Mouse (Mus musculus) kidney, embryonic 14.5 days (tissue): ENCODE data around the gene Vmn2r23. TPM values are rescaled to one million over a fixed set of nuclear protein-coding genes. Genes with fewer than 3 reads are reported as not detected.
"Not testable (repeated sequence)": the region's sequence is repeated elsewhere in the genome, so short reads cannot be mapped to it uniquely, and the experiment has no call there.

Source experiments
- ATAC-seq: fragments of 200-750 bp; cut with Nextera tagmentation; 2 replicates; pipeline ENCODE4 v1.8.0; 2017; ENCODE audit warnings: moderate number of reproducible peaks, mild to moderate bottlenecking, moderate TSS enrichment, moderate library complexity; ENCODE audit not compliant: low FRiP score, low TSS enrichment
- H3K27ac ChIP-seq: fragments of 300-500 bp; sonication (generic); 2 replicates; pipeline ENCODE4 v1.5.1; 2014; ENCODE audit warnings: low read depth, mild to moderate bottlenecking, low read length, moderate library complexity, mixed read lengths
- H3K27me3 ChIP-seq: fragments of 300-500 bp; sonication (generic); 2 replicates; pipeline ENCODE4 v1.6.1; 2014; ENCODE audit warnings: mild to moderate bottlenecking, low read length; ENCODE audit not compliant: control insufficient read depth, insufficient read depth
- H3K36me3 ChIP-seq: fragments of 300-500 bp; sonication (generic); 2 replicates; pipeline ENCODE4 v1.6.1; 2014; ENCODE audit warnings: low read length, mixed read lengths; ENCODE audit not compliant: control insufficient read depth, insufficient read depth
- H3K4me1 ChIP-seq: fragments of 300-500 bp; sonication (generic); 2 replicates; pipeline ENCODE4 v1.6.1; 2014; ENCODE audit warnings: low read length, mixed read lengths; ENCODE audit not compliant: control insufficient read depth, insufficient read depth
- H3K4me2 ChIP-seq: fragments of 300-500 bp; sonication (generic); replicated peaks from 2 replicates; pipeline ENCODE4 v1.6.1; 2014; ENCODE audit warnings: low read depth, mild to moderate bottlenecking, low read length
- H3K4me3 ChIP-seq: fragments of 300-500 bp; sonication (generic); 2 replicates; pipeline ENCODE4 v1.5.1; 2014; ENCODE audit warnings: mild to moderate bottlenecking, low read length
- H3K9ac ChIP-seq: fragments of 300-500 bp; sonication (generic); 2 replicates; pipeline ENCODE4 v1.6.1; 2014; ENCODE audit warnings: low read depth, mild to moderate bottlenecking, low read length, moderate library complexity
- H3K9me3 ChIP-seq: fragments of 300-500 bp; sonication (generic); 2 replicates; pipeline ENCODE4 v1.6.1; 2016; ENCODE audit warnings: low read length; ENCODE audit not compliant: control insufficient read depth
- WGBS: fragments of 180-500 bp; shearing (Covaris S2); extraction: QIAGEN DNeasy Blood & Tissue Kit; methylation state at CpG from one replicate; pipeline ENCODE4 v1.1.7; 2014; 5-methylcytosine and 5-hydroxymethylcytosine counted together
- polyA plus RNA-seq: library from polyadenylated mRNA; unstranded; fragments of >200 nt; fragmentation: Nextera tagmentation; extraction: Ambion mirVana; gene quantifications from 2 replicates; pipeline ENCODE4 v1.2.1, GENCODE M21; 2014

Gene Vmn2r23
- polyA plus RNA-seq = not detected in 2 replicates

DNA sequence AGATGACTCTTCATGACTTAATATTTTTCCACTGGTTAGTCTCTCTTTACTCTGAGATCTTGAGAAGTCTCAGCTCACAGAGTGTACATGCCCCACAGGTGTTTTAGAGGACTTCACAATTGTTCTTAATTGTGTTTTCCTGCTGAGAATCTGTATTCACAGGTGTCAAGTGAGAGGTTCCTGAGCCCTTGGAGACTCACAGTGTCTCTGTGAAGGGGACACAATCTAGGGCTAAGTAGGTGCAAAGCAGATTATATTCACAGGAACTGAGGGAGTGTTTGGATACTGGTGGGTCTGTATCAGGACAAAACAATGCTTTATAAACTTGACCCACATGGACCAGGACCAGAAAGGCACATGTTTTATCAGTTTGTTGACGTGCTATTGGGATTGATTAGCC lies at the start of gene Vmn2r23:
TSS of gene Vmn2r23 (plus strand) at position 301 of the 400 bp plus-strand sequence.
- H3K9ac ChIP-seq = no peak within 1 kb of the TSS
- H3K27me3 ChIP-seq = no peaks in the 10 kb centered on the region
- no peak for ATAC-seq
- no peak within 1 kb of the TSS for H3K27ac ChIP-seq
- 89% methylated on average over 1 of the region's 1 CpGs for WGBS
- no peaks in the 10 kb centered on the region for H3K9me3 ChIP-seq
- H3K36me3 ChIP-seq = no peaks in the 10 kb centered on the region
- no peak within 1 kb of the TSS for H3K4me3 ChIP-seq
- H3K4me1 ChIP-seq = no peaks in the 10 kb centered on the region
- H3K4me2 ChIP-seq = no peak within 1 kb of the TSS

DNA sequence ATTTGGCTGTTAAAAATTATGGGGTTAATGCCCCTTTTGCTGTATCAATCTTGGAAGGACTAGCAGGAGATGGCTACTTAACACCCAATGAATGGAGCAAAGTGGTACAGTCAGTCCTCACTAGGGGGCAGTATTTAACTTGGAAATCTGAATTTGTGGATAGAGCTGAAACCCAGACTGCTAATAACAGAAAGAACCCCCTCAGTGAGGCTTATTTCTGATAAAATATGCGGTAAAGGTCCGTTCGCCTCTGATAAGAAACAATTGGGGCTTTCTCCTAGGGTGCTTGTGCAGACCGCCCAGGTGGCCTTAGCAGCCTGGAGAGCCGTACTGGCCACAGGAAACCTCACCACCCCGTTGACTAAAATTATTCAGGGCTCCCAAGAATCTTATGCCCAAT lies 45.4 kb upstream of the Vmn2r23 start:
- H3K9ac ChIP-seq = no peak overlapping the region
- no peaks in the 10 kb centered on the region for H3K9me3 ChIP-seq
- H3K4me3 ChIP-seq = no peak overlapping the region
- H3K4me2 ChIP-seq = no peak overlapping the region
- H3K27ac ChIP-seq = no peak overlapping the region
- no peaks in the 10 kb centered on the region for H3K36me3 ChIP-seq
- no peaks in the 10 kb centered on the region for H3K4me1 ChIP-seq
- no peaks in the 10 kb centered on the region for H3K27me3 ChIP-seq
- 66% methylated on average over 6 of the region's 6 CpGs for WGBS
- no peak for ATAC-seq

DNA sequence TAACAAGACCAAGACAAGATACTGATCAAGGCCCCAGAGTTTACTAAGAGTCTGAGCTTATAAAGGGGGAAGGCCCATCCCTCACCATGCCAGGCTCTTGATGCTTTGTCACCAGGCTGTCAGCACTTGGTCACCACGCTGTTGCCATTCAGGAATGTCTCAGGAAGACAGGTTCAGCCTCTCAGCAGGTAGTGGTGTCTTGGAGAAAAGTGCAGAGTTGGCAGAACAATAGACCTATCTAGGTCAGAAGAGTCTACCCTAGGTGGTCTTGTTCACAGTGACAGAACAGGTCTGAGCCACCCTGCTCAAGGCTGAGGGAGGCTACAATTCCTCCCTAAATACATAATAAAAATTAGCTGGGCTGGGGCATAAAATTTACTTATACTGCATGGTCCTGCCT lies 5.8 kb upstream of the Vmn2r23 start:
- H3K36me3 ChIP-seq, ATAC-seq, H3K9ac ChIP-seq, H3K4me3 ChIP-seq, H3K27ac ChIP-seq, H3K27me3 ChIP-seq, H3K9me3 ChIP-seq, H3K4me1 ChIP-seq, H3K4me2 ChIP-seq: not testable (repeated sequence)
- 62% methylated on average over 1 of the region's 1 CpGs for WGBS

DNA sequence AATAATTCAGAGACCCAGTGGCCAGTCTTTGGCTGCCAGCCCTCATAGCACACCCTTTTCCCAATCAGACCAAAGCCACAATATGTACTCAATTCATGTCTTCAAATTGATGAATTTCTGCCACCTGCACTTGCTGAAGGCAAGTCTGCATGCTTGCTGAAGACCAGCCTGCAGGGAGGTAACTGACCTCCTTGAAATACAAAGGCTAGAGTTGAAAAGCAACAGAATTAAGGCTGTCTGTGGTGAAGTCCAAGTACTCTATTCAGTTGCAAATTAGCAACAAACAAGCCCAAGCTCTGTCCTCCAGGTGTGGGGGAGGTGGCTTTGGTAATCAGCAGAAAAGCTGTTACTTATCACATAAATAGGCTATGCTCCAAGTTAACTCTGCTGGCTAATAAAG lies 5.3 kb upstream of the Vmn2r23 start:
- no peaks in the 10 kb centered on the region for H3K9me3 ChIP-seq
- ATAC-seq = no peak
- no peak overlapping the region for H3K4me2 ChIP-seq
- no peak overlapping the region for H3K9ac ChIP-seq
- H3K27me3 ChIP-seq = no peaks in the 10 kb centered on the region
- no peak overlapping the region for H3K27ac ChIP-seq
- H3K36me3 ChIP-seq = no peaks in the 10 kb centered on the region
- no peak overlapping the region for H3K4me3 ChIP-seq
- H3K4me1 ChIP-seq = no peaks in the 10 kb centered on the region

DNA sequence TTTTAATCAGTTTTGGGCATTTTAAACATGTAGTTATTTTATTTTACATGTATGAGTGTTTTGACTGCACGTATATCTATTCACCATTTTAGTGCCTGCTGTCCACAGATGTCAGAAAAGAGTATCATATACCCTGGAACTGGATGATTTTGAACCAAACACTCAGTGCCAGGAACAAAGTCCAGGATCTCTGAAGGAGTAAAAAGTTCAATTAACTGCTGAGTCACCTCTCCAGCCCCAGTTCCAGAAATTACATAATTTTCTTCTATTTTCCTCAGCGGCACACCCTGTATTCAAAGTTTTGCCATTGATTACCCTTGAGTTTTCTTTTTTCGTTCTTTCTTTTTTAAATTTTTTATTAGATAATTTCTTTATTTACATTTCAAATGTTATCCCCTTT lies 67.6 kb downstream of the Vmn2r23 start:
- no peak overlapping the region for H3K4me3 ChIP-seq
- ATAC-seq = no peak
- H3K27me3 ChIP-seq = no peaks in the 10 kb centered on the region
- WGBS = 89% methylated on average over 3 of the region's 3 CpGs
- H3K9me3 ChIP-seq = no peaks in the 10 kb centered on the region
- no peaks in the 10 kb centered on the region for H3K36me3 ChIP-seq
- no peak overlapping the region for H3K9ac ChIP-seq
- H3K27ac ChIP-seq = no peak overlapping the region
- no peak overlapping the region for H3K4me2 ChIP-seq
- H3K4me1 ChIP-seq = no peaks in the 10 kb centered on the region

DNA sequence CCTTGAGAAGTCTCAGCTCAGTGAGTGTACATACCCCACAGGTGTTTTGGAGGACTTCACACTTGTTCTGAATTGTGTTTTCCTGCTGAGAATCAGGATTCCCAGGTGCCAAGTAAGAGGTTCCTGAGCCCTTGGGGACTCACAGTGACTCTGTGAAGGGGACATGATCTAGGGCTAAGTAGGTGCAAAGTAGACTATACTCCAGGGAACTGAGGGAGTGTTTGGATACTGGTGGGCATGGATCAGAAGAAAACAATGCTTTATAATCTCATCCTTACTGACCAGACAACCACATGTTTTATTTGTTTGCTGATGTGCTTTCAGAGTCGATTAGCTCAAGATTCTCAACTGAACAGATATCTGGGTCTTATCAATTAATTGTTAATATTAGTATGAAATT lies 76.1 kb downstream of the Vmn2r23 start, which contains the start of gene Vmn2r24:
TSS of gene Vmn2r24 (plus strand) at position 301 of the 400 bp plus-strand sequence.
- ATAC-seq = no peak

DNA sequence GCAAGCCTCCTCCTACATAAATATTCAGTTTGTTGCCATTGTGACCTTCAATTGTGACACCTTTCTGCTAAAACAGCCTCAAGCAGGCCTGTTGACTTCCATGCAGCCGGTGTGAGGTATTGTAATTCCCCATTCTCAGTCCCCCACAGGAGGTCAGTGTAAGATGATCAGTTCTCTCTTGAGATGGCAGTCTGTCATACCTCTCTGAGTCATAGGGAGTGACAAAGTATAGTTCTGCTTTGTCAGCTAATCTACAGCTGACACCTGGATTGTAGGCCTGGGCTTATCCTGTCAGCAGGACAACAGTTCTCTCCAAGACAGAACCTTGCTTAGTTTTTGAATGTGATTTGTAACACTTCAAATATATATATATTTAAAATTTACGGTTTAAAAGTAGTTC lies 82.4 kb downstream of the Vmn2r23 start:
- H3K36me3 ChIP-seq = no peaks in the 10 kb centered on the region
- no peak overlapping the region for H3K4me2 ChIP-seq
- H3K27me3 ChIP-seq = no peaks in the 10 kb centered on the region
- 69% methylated on average over 2 of the region's 2 CpGs for WGBS
- H3K4me1 ChIP-seq = no peaks in the 10 kb centered on the region
- no peak overlapping the region for H3K27ac ChIP-seq
- H3K4me3 ChIP-seq = no peak overlapping the region
- H3K9ac ChIP-seq = no peak overlapping the region
- ATAC-seq = no peak
- H3K9me3 ChIP-seq = no peaks in the 10 kb centered on the region

More for the DNA sequence above, 76.1 kb downstream of the Vmn2r23 start, which contains the start of gene Vmn2r24:
- 93% methylated on average over 1 of the region's 1 CpGs for WGBS
- Histone ChIP-seq H3K9me3 (no peaks in the 10 kb centered on the region), H3K27ac (no peak within 1 kb of the TSS), H3K27me3 (no peaks in the 10 kb centered on the region), H3K4me3 (no peak within 1 kb of the TSS), H3K36me3 (no peaks in the 10 kb centered on the region), H3K4me1 (no peaks in the 10 kb centered on the region), H3K9ac (no peak within 1 kb of the TSS), H3K4me2 (no peak within 1 kb of the TSS)

DNA sequence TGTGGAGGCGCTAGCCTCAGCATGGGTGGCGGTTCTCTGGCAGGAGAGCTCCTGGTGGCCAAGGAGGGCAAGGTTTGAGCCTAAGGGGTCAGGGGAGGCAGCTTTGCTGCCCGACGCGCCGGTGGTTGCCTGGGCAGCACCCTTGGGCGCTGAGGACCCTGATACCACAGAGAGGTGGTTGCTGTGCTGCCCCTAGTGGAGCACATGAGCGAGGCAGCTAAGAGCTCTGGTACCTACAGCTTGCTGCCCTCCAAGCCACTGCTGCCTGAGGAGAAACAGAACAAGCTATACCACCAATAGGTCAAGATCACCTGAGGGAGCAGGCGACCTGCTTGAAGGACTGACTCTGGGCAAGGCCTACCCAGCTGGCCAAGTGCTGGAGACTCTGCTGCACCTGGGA lies 91.3 kb downstream of the Vmn2r23 start:
- Histone ChIP-seq H3K36me3 (no peaks in the 10 kb centered on the region), H3K4me3 (no peak overlapping the region), H3K4me2 (no peak overlapping the region), H3K9me3 (no peaks in the 10 kb centered on the region), H3K4me1 (no peaks in the 10 kb centered on the region), H3K9ac (no peak overlapping the region), H3K27me3 (no peaks in the 10 kb centered on the region), H3K27ac (no peak overlapping the region)
- no peak for ATAC-seq
- 47% methylated on average over 9 of the region's 9 CpGs for WGBS
